Mouse (Mus musculus) forebrain, embryonic 14.5 days (tissue): ENCODE results near the gene Best2. TPM values are rescaled to one million over a fixed set of nuclear protein-coding genes. Genes with fewer than 3 reads are reported as not detected.

Experiments used
- ATAC-seq: fragments of 200-750 bp; cut with Nextera tagmentation; 2 replicates; pipeline ENCODE4 v1.8.0; 2017; ENCODE audit warnings: mild to moderate bottlenecking, moderate library complexity
- DNase-seq: peaks from one replicate; pipeline ENCODE4 v3.0.0-alpha.2; 2015; ENCODE audit warnings: low spot score
- H3K27ac ChIP-seq: fragments of 300-500 bp; sonication (generic); 2 replicates; pipeline ENCODE4 v1.5.1; 2014; ENCODE audit warnings: low read depth, mild to moderate bottlenecking, control low read depth, low read length, moderate library complexity
- H3K27me3 ChIP-seq: fragments of 300-500 bp; sonication (generic); replicated peaks from 2 replicates; pipeline ENCODE4 v1.6.1; 2014; ENCODE audit warnings: low read length, control low read depth, mixed read lengths; ENCODE audit not compliant: control insufficient read depth, insufficient read depth
- H3K36me3 ChIP-seq: fragments of 300-500 bp; sonication (generic); 2 replicates; pipeline ENCODE4 v1.6.1; 2014; ENCODE audit warnings: low read length, control low read depth; ENCODE audit not compliant: control insufficient read depth, insufficient read depth
- H3K4me1 ChIP-seq: fragments of 300-500 bp; sonication (generic); 2 replicates; pipeline ENCODE4 v1.6.1; 2014; ENCODE audit warnings: antibody characterized with exemption, low read length, control low read depth; ENCODE audit not compliant: control insufficient read depth, insufficient read depth
- H3K4me2 ChIP-seq: fragments of 300-500 bp; sonication (generic); 2 replicates; pipeline ENCODE4 v1.6.1; 2014; ENCODE audit warnings: mild to moderate bottlenecking, control low read depth, low read length
- H3K4me3 ChIP-seq: fragments of 300-500 bp; sonication (generic); 2 replicates; pipeline ENCODE4 v1.5.1; 2014; ENCODE audit warnings: low read depth, low read length, control low read depth
- H3K9ac ChIP-seq: fragments of 300-500 bp; sonication (generic); 2 replicates; pipeline ENCODE4 v1.6.1; 2014; ENCODE audit warnings: mild to moderate bottlenecking, low read length, control low read depth, moderate library complexity
- H3K9me3 ChIP-seq: fragments of 300-500 bp; sonication (generic); replicated peaks from 2 replicates; pipeline ENCODE4 v1.6.1; 2016; ENCODE audit warnings: low read length, control low read depth, mixed read lengths; ENCODE audit not compliant: control insufficient read depth
- WGBS: fragments of 180-500 bp; shearing (Covaris S2); extraction: QIAGEN DNeasy Blood & Tissue Kit; methylation state at CpG from one replicate; pipeline ENCODE4 v1.1.7; 2014; 5-methylcytosine and 5-hydroxymethylcytosine counted together
- polyA plus RNA-seq: library from polyadenylated mRNA; unstranded; fragments of >200 nt; fragmentation: Nextera tagmentation; extraction: Ambion mirVana; gene quantifications from 2 replicates; pipeline ENCODE4 v1.2.1, GENCODE M21; 2014

Gene Best2
- polyA plus RNA-seq, 1 experiment from 2014 or later, result not detected

- Histone ChIP-seq H3K27ac (peak within 1 kb of the TSS; percentile 86), H3K9me3 (no peaks in the 10 kb centered on the region), H3K4me3 (peak within 1 kb of the TSS; percentile 97), H3K9ac (peak within 1 kb of the TSS; percentile 99), H3K36me3 (peaks cover 43% of the 10 kb centered on the region), H3K4me2 (peak within 1 kb of the TSS; percentile 92), H3K27me3 (no peaks in the 10 kb centered on the region), H3K4me1 (peaks cover 25% of the 10 kb centered on the region)
- DNase-seq (peak; percentile 98), ATAC-seq (peak; percentile 86)
- WGBS, result 1% methylated on average over 69 of the region's 75 CpGs
Measured at GRCm38 (mm10) chr8:85026670-85027515, 12.6 kb upstream of the Best2 start, which contains the start of gene Trir. Trir (plus strand) TSS chr8:85026823.

- Histone ChIP-seq H3K36me3 (peaks cover 43% of the 10 kb centered on the region), H3K27me3 (no peaks in the 10 kb centered on the region), H3K4me3 (peak within 1 kb of the TSS; percentile 78), H3K4me1 (peaks cover 25% of the 10 kb centered on the region), H3K9ac (peak within 1 kb of the TSS; percentile 79), H3K4me2 (peak within 1 kb of the TSS; percentile 92), H3K9me3 (no peaks in the 10 kb centered on the region), H3K27ac (no peak within 1 kb of the TSS; the same call in 1 of the 2 replicates)
- DNase-seq (peak; percentile 97), ATAC-seq (peak; percentile 92)
- WGBS, result 8% methylated on average over 30 of the region's 30 CpGs
Measured at GRCm38 (mm10) chr8:85025098-85025932, 11.0 kb upstream of the Best2 start, which contains the start of gene Asna1. Asna1 (minus strand) TSS chr8:85025281.

- Histone ChIP-seq H3K27ac (no peak overlapping the region), H3K4me3 (peak overlapping the region; percentile 78; the same call in 1 of the 2 replicates), H3K27me3 (no peaks in the 10 kb centered on the region), H3K4me1 (peaks cover 23% of the 10 kb centered on the region), H3K36me3 (peaks cover 49% of the 10 kb centered on the region), H3K4me2 (peak overlapping the region; percentile 92), H3K9ac (no peak overlapping the region), H3K9me3 (no peaks in the 10 kb centered on the region)
- DNase-seq, result no peak
- whole genome bisulfite sequencing, result 92% methylated on average over 3 of the region's 3 CpGs
- ATAC-seq, result no peak
Measured at GRCm38 (mm10) chr8:85023846-85024245, 9.5 kb upstream of the Best2 start.

- H3K27me3 ChIP-seq, result no peaks in the 10 kb centered on the region
- 98% methylated on average over 3 of the region's 3 CpGs for WGBS
Measured at GRCm38 (mm10) chr8:85021514-85022055, 7.3 kb upstream of the Best2 start.

GRCm38 (mm10) chr8:85017209-85017608 lies 2.9 kb upstream of the Best2 start:
- ATAC-seq (no peak), DNase-seq (no peak)
- 0 out of 2 replicates have a peak, but pooled peaks cover 6% of the 10 kb centered on the region for H3K27me3 ChIP-seq
- no peak overlapping the region for H3K4me2 ChIP-seq
- H3K9me3 ChIP-seq, result no peaks in the 10 kb centered on the region
- H3K4me3 ChIP-seq, result no peak overlapping the region
- peaks cover 49% of the 10 kb centered on the region for H3K36me3 ChIP-seq
- 18% methylated on average over 5 of the region's 5 CpGs for WGBS
- H3K27ac ChIP-seq, result no peak overlapping the region
- H3K9ac ChIP-seq, result no peak overlapping the region
- no peaks in the 10 kb centered on the region for H3K4me1 ChIP-seq

More at GRCm38 (mm10) chr8:85021514-85022055, 7.3 kb upstream of the Best2 start:
- Histone ChIP-seq H3K4me1 (peaks cover 15% of the 10 kb centered on the region), H3K4me2 (no peak overlapping the region), H3K9ac (no peak overlapping the region), H3K4me3 (no peak overlapping the region), H3K36me3 (peaks cover 65% of the 10 kb centered on the region), H3K27ac (no peak overlapping the region), H3K9me3 (no peaks in the 10 kb centered on the region)
- ATAC-seq, result no peak
- DNase-seq, result no peak

GRCm38 (mm10) chr8:85016724-85017123 lies 2.4 kb upstream of the Best2 start:
- WGBS, result 71% methylated on average over 10 of the region's 10 CpGs

GRCm38 (mm10) chr8:85013230-85013840 lies 996 bp downstream of the Best2 start:
- H3K27me3 ChIP-seq, result peaks cover 17% of the 10 kb centered on the region
- H3K4me1 ChIP-seq, result no peaks in the 10 kb centered on the region
- H3K36me3 ChIP-seq, result peaks cover 11% of the 10 kb centered on the region
- DNase-seq, result peak; percentile 89
- peak overlapping the region; percentile 60; the same call in 1 of the 2 replicates for H3K9ac ChIP-seq
- no peaks in the 10 kb centered on the region for H3K9me3 ChIP-seq
- peak; percentile 81 for ATAC-seq
- no peak overlapping the region for H3K27ac ChIP-seq
- WGBS, result 6% methylated on average over 26 of the region's 26 CpGs
- H3K4me3 ChIP-seq, result peak overlapping the region; percentile 27
- peak overlapping the region; percentile 61 for H3K4me2 ChIP-seq

More at GRCm38 (mm10) chr8:85016724-85017123, 2.4 kb upstream of the Best2 start:
- ATAC-seq (no peak), DNase-seq (no peak)
- Histone ChIP-seq H3K4me3 (no peak overlapping the region), H3K4me2 (no peak overlapping the region), H3K9ac (no peak overlapping the region), H3K9me3 (no peaks in the 10 kb centered on the region), H3K27ac (no peak overlapping the region), H3K4me1 (no peaks in the 10 kb centered on the region), H3K27me3 (peaks cover 6% of the 10 kb centered on the region; the same call in 1 of the 2 replicates), H3K36me3 (peaks cover 45% of the 10 kb centered on the region)

GRCm38 (mm10) chr8:85011242-85011641 lies 3.1 kb downstream of the Best2 start:
- H3K4me1 ChIP-seq, result no peaks in the 10 kb centered on the region
- peaks cover 17% of the 10 kb centered on the region for H3K27me3 ChIP-seq
- 22% methylated on average over 28 of the region's 28 CpGs for WGBS
- no peak overlapping the region for H3K9ac ChIP-seq
- no peak for DNase-seq
- no peaks in the 10 kb centered on the region for H3K36me3 ChIP-seq
- no peak overlapping the region for H3K4me2 ChIP-seq
- H3K4me3 ChIP-seq, result no peak overlapping the region
- no peak overlapping the region for H3K27ac ChIP-seq
- ATAC-seq, result no peak
- H3K9me3 ChIP-seq, result no peaks in the 10 kb centered on the region
